Mouse (Mus musculus) stomach, postnatal 0 days (tissue): ENCODE data around the gene Pnp.

Experiments used
- CTCF ChIP-seq: IDR thresholded peaks from 2 replicates; pipeline ENCODE4 v1.5.1; 2016; ENCODE audit warnings: antibody characterized with exemption, low read depth, mild to moderate bottlenecking, moderate library complexity
- EP300 ChIP-seq: optimal IDR thresholded peaks from 2 replicates; pipeline ENCODE3; 2016; ENCODE audit warnings: antibody characterized with exemption

DNA sequence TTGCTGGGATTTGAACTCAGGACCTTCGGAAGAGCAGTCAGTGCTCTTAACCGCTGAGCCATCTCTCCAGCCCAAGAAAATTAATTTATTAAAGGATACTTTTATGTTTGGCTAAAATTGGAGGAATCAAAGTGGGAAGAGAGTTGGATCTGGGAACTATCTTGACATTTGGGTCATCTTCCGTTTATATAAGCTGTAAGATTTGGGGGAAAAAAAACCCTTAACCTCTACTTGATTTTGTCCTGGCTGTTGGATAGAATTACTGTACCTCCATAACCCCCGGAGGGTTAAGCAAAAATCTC, 26.1 kb upstream of the Pnp start:
- TF ChIP-seq EP300 (no peak), CTCF (no peak)
